Mouse (Mus musculus) neutrophil, adult 59 days (primary cell): ENCODE results near the gene Ffar1. TPM values are rescaled to one million over a fixed set of nuclear protein-coding genes. Genes with fewer than 3 reads are reported as not detected.

Experiments
- total RNA-seq, 2 experiments: library from RNA; stranded (reverse); gene quantifications; 1 replicate in 1 of 2; 2 replicates in 1 of 2; pipeline ENCODE4 v1.2.4; 2023

The Ffar1 gene
- total RNA-seq = not detected

GRCm38 (mm10) chr7:30861464-30861863, at the start of gene Ffar1:
Gene Ffar1 (minus strand): TSS chr7:30861564.

GRCm38 (mm10) chr7:30880176-30880575, 18.8 kb upstream of the Ffar1 start, which contains the start of gene Cd22:
Gene Cd22 (minus strand): TSS chr7:30880342.

GRCm38 (mm10) chr7:30856078-30856477, 5.3 kb downstream of the Ffar1 start, which contains the start of gene Ffar3:
Gene Ffar3 (minus strand): TSS chr7:30856178.

GRCm38 (mm10) chr7:30823675-30824074, 37.7 kb downstream of the Ffar1 start, which contains the start of gene Ffar2:
Gene Ffar2 (minus strand): TSS chr7:30823775.

Other genes starting within 250 kb of the Ffar1 start
- not detected for gene Upk1a, start 248.7 kb downstream of the Ffar1 start, total RNA-seq
- 100 to 1,000 TPM; 236 to 250 TPM for gene Cox6b1, start 235.4 kb downstream of the Ffar1 start, total RNA-seq
- gene Etv2, start 225.7 kb downstream of the Ffar1 start, total RNA-seq = not detected
- 10 to 100 TPM; 77.8 to 88.7 TPM for gene Rbm42, start 211.2 kb downstream of the Ffar1 start, total RNA-seq
- gene Haus5, start 196.6 kb downstream of the Ffar1 start, total RNA-seq = 10 to 100 TPM; 22.3 to 22.8 TPM
- gene Pmis2, start 190.0 kb downstream of the Ffar1 start, total RNA-seq = not detected
- not detected for gene 2200002J24Rik, start 162.6 kb downstream of the Ffar1 start, total RNA-seq
- under 1 TPM; 0.37 to 0.58 TPM for gene Atp4a, start 149.4 kb downstream of the Ffar1 start, total RNA-seq
- gene Tmem147, start 132.0 kb downstream of the Ffar1 start, total RNA-seq = 10 to 100 TPM; 26.6 to 35.5 TPM
- not detected for gene Gapdhs, start 117.9 kb downstream of the Ffar1 start, total RNA-seq
- 1 to 10 TPM; 1.9 to 3.2 TPM for gene Sbsn, start 110.1 kb downstream of the Ffar1 start, total RNA-seq
- gene Dmkn, start 97.8 kb downstream of the Ffar1 start, total RNA-seq = 1 to 10 TPM; 1.4 to 3.3 TPM
- not detected for gene Krtdap, start 73.7 kb downstream of the Ffar1 start, total RNA-seq
- 10 to 100 TPM; 38.5 to 40.3 TPM for gene Ffar2, start 37.8 kb downstream of the Ffar1 start, total RNA-seq
- gene Ffar3, start 5.4 kb downstream of the Ffar1 start, total RNA-seq = not detected
- 1 to 10 TPM; 4.9 to 5.4 TPM for gene Cd22, start 18.8 kb upstream of the Ffar1 start, total RNA-seq
- gene Mag, start 53.3 kb upstream of the Ffar1 start, total RNA-seq = 1 to 10 TPM; 1.1 to 1.9 TPM
- 1 to 10 TPM in 1 of 2 experiments, not detected in 1; 2.0 TPM for gene Hamp2, start 63.1 kb upstream of the Ffar1 start, total RNA-seq
- gene Hamp, start 82.5 kb upstream of the Ffar1 start, total RNA-seq = not detected
- gene Usf2, start 95.2 kb upstream of the Ffar1 start, total RNA-seq = 100 to 1,000 TPM; 125 to 137 TPM
- 1 to 10 TPM; 2.4 to 3.4 TPM for gene Lsr, start 111.9 kb upstream of the Ffar1 start, total RNA-seq
- gene Fam187b, start 112.2 kb upstream of the Ffar1 start, total RNA-seq = under 1 TPM; 0.49 to 0.62 TPM
- gene Fxyd5, start 180.9 kb upstream of the Ffar1 start, total RNA-seq = 100 to 1,000 TPM; 709 to 844 TPM
- not detected for gene Fxyd7, start 189.9 kb upstream of the Ffar1 start, total RNA-seq
- not detected for gene Fxyd1, start 195.6 kb upstream of the Ffar1 start, total RNA-seq
- under 1 TPM in 1 of 2 experiments, not detected in 1; 0.15 TPM for gene Lgi4, start 197.8 kb upstream of the Ffar1 start, total RNA-seq
- gene Fxyd3, start 215.1 kb upstream of the Ffar1 start, total RNA-seq = not detected